Mouse (Mus musculus): ENCODE measurements around the gene Sdr39u1.

- no peak for TF ChIP-seq CTCF (IDR thresholded peaks at IDR 0.05; ENCODE audit: borderline replicate concordance, insufficient read depth, low read depth, low read length)
- TF ChIP-seq POLR2A (IDR thresholded peaks at IDR 0.05; ENCODE audit: borderline replicate concordance, insufficient read depth, low read length): no peak
Observed at GRCm38 (mm10) chr14:55862186-55862585, 37.9 kb downstream of the Sdr39u1 start.

Measured in cerebellum, adult 2 months (tissue).